Mouse (Mus musculus) ES-Bruce4 (cell line): Measurements from ENCODE around the gene Plekhf1.

ENCODE experiments used
- CTCF ChIP-seq: IDR thresholded peaks from one replicate; pipeline ENCODE4 v1.8.1; 2011; ENCODE audit warnings: low read depth, low read length
- EP300 ChIP-seq: IDR thresholded peaks from 2 replicates; pipeline ENCODE4 v1.6.1; 2011; ENCODE audit warnings: low read depth, low read length; ENCODE audit not compliant: insufficient read depth
- POLR2A ChIP-seq: IDR thresholded peaks from one replicate; pipeline ENCODE4 v1.8.1; 2011; ENCODE audit warnings: low read length; ENCODE audit not compliant: insufficient read depth

DNA sequence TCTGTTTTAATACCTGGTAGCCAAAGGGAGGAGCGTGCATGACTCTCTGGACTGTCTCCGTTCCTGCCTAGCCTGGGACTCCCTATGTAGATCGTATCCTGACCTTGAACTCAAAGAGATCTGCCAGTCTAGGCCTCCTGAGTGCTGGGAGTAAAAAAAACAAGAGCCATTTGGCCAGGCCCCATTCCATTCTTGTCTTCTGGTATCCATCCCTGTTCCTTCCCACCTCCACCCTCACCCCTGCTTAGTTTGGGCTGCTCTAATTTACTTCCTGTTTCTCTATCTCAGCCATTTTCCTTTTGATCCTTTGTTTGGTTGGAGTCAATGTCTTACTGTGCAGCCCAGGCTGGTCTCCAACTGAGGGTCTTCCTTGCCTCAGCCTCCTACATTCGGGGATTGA lies 14.6 kb upstream of the Plekhf1 start:
- no peak for TF ChIP-seq EP300
- TF ChIP-seq POLR2A = no peak
- no peak for TF ChIP-seq CTCF
